ENCODE assay signal across 21 mouse cellular contexts in genomic region chr10:78689973-78690372, GRCm38 (mm10). TPM values are rescaled to one million over a fixed set of nuclear protein-coding genes. Genes with fewer than 3 reads are reported as not detected.
"Had no signal": no experiment of that assay in that cellular context is flagged by ENCODE, and none has a peak within 500 bp of the region (broad histone marks: within the 10 kb centered on the region; RNA-seq: fewer than 3 reads in every experiment).

No protein-coding gene starts in this region.

- DNase-seq: lung, postnatal 14 days; right cerebral cortex, postnatal 14 days; thymus, adult 2 months; thymus, postnatal 25 days; thymus, postnatal 4 days had no signal

- ATAC-seq: liver, embryonic 12.5 days; midbrain, embryonic 13.5 days; midbrain, embryonic 15.5 days had no signal

- H3K9ac ChIP-seq: liver, embryonic 12.5 days; liver, embryonic 14.5 days; midbrain, embryonic 13.5 days; midbrain, embryonic 15.5 days; neural tube, embryonic 12.5 days; stomach, embryonic 15.5 days had no signal

- H3K27ac ChIP-seq: liver, embryonic 12.5 days; liver, embryonic 14.5 days; macrophage; midbrain, embryonic 13.5 days; midbrain, embryonic 15.5 days; neural tube, embryonic 12.5 days; stomach, embryonic 15.5 days; stomach, postnatal 0 days had no signal

- H3K36me3 ChIP-seq: liver, embryonic 12.5 days; midbrain, embryonic 13.5 days; midbrain, embryonic 15.5 days; neural tube, embryonic 12.5 days; stomach, embryonic 15.5 days had no signal

- H3K4me3 ChIP-seq: liver, embryonic 12.5 days; megakaryocyte, embryonic 14.5 days; midbrain, embryonic 13.5 days; midbrain, embryonic 15.5 days; neural tube, embryonic 12.5 days; stomach, embryonic 15.5 days had no signal

- H3K4me2 ChIP-seq: liver, embryonic 12.5 days; midbrain, embryonic 11.5 days; midbrain, embryonic 13.5 days; midbrain, embryonic 15.5 days; neural tube, embryonic 12.5 days; stomach, embryonic 15.5 days had no signal

- H3K9me3 ChIP-seq: liver, embryonic 12.5 days; megakaryocyte, embryonic 14.5 days; midbrain, embryonic 13.5 days; midbrain, embryonic 15.5 days; neural tube, embryonic 12.5 days; stomach, embryonic 15.5 days had no signal

- H3K4me1 ChIP-seq: liver, embryonic 12.5 days; megakaryocyte, embryonic 14.5 days; midbrain, embryonic 13.5 days; midbrain, embryonic 15.5 days; neural tube, embryonic 12.5 days; stomach, embryonic 15.5 days had no signal

- H3K27me3 ChIP-seq: liver, embryonic 12.5 days; megakaryocyte, embryonic 14.5 days; midbrain, embryonic 13.5 days; midbrain, embryonic 15.5 days; neural tube, embryonic 12.5 days; stomach, embryonic 15.5 days had no signal

RNA-seq across cellular contexts. Expression of gene Casp14, which starts 28.1 kb away (rescaled TPM):
- polyA plus RNA-seq: liver, embryonic 12.5 days; liver, embryonic 14.5 days; liver, embryonic 16.5 days; macrophage; midbrain, embryonic 11.5 days; midbrain, embryonic 13.5 days; midbrain, embryonic 15.5 days; midbrain, postnatal 0 days; neural tube, embryonic 12.5 days; neural tube, embryonic 14.5 days; spleen, adult 2 months; testis, adult 2 months; urinary bladder, adult 2 months had no signal
